Mouse (Mus musculus) midbrain, postnatal 0 days (tissue): ENCODE data around the gene Pex7. TPM values are rescaled to one million over a fixed set of nuclear protein-coding genes. Genes with fewer than 3 reads are reported as not detected.

ENCODE experiments used
- ATAC-seq: fragments of 200-750 bp; cut with Nextera tagmentation; 2 replicates; pipeline ENCODE4 v1.8.0; 2017; ENCODE audit warnings: moderate number of reproducible peaks, mild to moderate bottlenecking, moderate TSS enrichment, moderate library complexity; ENCODE audit not compliant: low FRiP score
- DNase-seq: peaks from one replicate; pipeline ENCODE4 v3.0.0-alpha.2; 2015; ENCODE audit warnings: low spot score
- H3K27ac ChIP-seq: fragments of 300-500 bp; sonication (generic); 2 replicates; pipeline ENCODE4 v1.5.1; 2014; ENCODE audit warnings: low read depth, mild to moderate bottlenecking, low read length, mixed read lengths
- H3K27me3 ChIP-seq: fragments of 300-500 bp; sonication (generic); 2 replicates; pipeline ENCODE4 v1.6.1; 2014; ENCODE audit warnings: low read length, control low read depth, mixed read lengths; ENCODE audit not compliant: insufficient read depth
- H3K36me3 ChIP-seq: fragments of 300-500 bp; sonication (generic); 2 replicates; pipeline ENCODE4 v1.6.1; 2014; ENCODE audit warnings: low read length, control low read depth, mixed read lengths; ENCODE audit not compliant: insufficient read depth
- H3K4me1 ChIP-seq: fragments of 300-500 bp; sonication (generic); 2 replicates; pipeline ENCODE4 v1.6.1; 2014; ENCODE audit warnings: mild to moderate bottlenecking, control low read depth, antibody characterized with exemption, low read length, mixed read lengths; ENCODE audit not compliant: insufficient read depth
- H3K4me2 ChIP-seq: fragments of 300-500 bp; sonication (generic); 2 replicates; pipeline ENCODE4 v1.6.1; 2014; ENCODE audit warnings: low read depth, mild to moderate bottlenecking, low read length, mixed read lengths; ENCODE audit not compliant: poor library complexity, severe bottlenecking
- H3K4me3 ChIP-seq: fragments of 300-500 bp; sonication (generic); 2 replicates; pipeline ENCODE4 v1.5.1; 2014; ENCODE audit warnings: low read depth, mild to moderate bottlenecking, low read length, moderate library complexity
- H3K9ac ChIP-seq: fragments of 300-500 bp; sonication (generic); replicated peaks from 2 replicates; pipeline ENCODE4 v1.6.1; 2014; ENCODE audit warnings: mild to moderate bottlenecking, low read length, moderate library complexity, mixed read lengths; ENCODE audit not compliant: poor library complexity, severe bottlenecking
- H3K9me3 ChIP-seq: fragments of 300-500 bp; sonication (generic); 2 replicates; pipeline ENCODE4 v1.6.1; 2016; ENCODE audit warnings: low read length, control low read depth
- CTCF ChIP-seq: IDR thresholded peaks from 2 replicates; pipeline ENCODE4 v1.5.1; 2016; ENCODE audit warnings: antibody characterized with exemption, mild to moderate bottlenecking
- WGBS: fragments of 180-500 bp; shearing (Covaris S2); extraction: QIAGEN DNeasy Blood & Tissue Kit; methylation state at CpG from one replicate; pipeline ENCODE4 v1.1.7; 2014; 5-methylcytosine and 5-hydroxymethylcytosine counted together
- polyA plus RNA-seq: library from polyadenylated mRNA; unstranded; fragments of >200 nt; fragmentation: Nextera tagmentation; extraction: Ambion mirVana; gene quantifications from 2 replicates; pipeline ENCODE4 v1.2.1, GENCODE M21; 2015
- total RNA-seq: library from RNA; depleted of rRNA; stranded (reverse); fragments of >200 nt; gene quantifications from 2 replicates; pipeline ENCODE4 v1.2.3, GENCODE M21; 2014

Pex7 gene
- total and polyA plus RNA-seq, 2 experiments from 2014 or later: 21.6 to 39.5 TPM

DNA sequence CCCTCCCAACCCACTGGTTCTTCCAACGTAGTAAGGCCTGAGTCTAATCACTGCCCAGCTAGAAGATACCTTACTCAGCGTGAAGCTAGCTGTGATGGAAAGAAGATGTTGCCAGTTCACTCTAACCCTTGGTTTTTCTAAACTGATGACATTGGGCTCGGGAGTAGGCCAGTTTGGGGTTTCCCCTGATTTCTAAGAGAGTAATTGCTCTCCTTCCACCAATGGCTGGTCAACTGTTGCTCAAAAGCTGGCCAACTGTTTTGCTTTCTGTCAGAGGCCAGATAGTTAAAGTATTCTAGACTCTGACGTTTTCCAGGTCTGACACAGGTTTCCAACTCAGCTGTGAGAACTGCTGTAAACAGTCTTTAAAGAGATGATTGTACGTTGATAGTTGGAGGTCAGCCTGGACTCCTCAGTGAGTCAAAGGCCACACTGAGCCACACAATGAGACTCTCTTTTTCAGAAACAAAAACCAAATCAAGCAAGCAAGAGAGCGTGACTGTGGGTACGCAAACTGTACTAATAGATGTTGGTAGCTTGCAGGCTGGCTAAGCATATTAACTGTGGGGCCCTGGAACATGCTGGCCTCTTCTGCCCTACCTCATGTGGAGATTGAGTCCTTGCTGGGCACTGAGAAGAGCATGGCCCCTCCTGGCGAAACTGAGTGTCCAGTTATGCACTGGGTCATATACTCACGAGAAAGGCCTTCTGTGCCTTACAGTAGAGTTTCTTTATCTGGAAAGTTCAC, 29.6 kb upstream of the Pex7 start:
- no peaks in the 10 kb centered on the region for H3K27me3 ChIP-seq
- H3K4me1 ChIP-seq: no peaks in the 10 kb centered on the region
- no peak overlapping the region for H3K27ac ChIP-seq
- no peaks in the 10 kb centered on the region for H3K36me3 ChIP-seq
- H3K9ac ChIP-seq: no peak overlapping the region
- TF ChIP-seq CTCF: no peak
- no peaks in the 10 kb centered on the region for H3K9me3 ChIP-seq
- H3K4me2 ChIP-seq: no peak overlapping the region
- DNase-seq: no peak
- no peak for ATAC-seq
- no peak overlapping the region for H3K4me3 ChIP-seq
- 74% methylated on average over 9 of the region's 9 CpGs for WGBS

DNA sequence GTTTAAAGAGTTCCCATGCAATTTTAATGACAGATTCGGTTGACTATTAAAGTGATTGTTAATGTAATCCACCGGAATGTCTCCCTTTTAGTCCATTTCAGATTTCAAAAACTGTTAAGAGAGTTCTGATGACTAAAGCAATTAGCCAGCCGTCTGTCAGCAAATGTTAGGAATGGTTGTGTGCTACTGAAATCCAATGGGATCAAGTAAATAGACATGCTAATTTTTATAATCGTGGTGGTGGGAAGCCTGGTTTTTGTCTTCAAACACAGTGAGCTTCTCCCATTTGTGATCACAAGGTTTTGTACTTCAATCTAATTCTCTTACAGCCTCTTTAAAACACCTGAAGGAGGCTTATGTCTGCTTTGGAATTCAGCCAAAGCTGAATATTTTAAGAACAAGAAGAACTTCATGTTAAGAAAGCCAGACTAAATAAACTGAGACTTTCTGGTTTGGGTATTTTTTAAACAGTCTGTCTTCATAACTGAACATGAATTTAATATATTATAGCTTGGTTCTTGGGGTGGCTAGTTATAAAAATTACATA, 28.4 kb upstream of the Pex7 start:
- ATAC-seq (no peak), DNase-seq (no peak)
- Histone ChIP-seq H3K36me3 (no peaks in the 10 kb centered on the region), H3K4me2 (peak overlapping the region; percentile 76; the same call in 1 of the 2 replicates), H3K4me1 (no peaks in the 10 kb centered on the region), H3K9ac (no peak overlapping the region), H3K9me3 (no peaks in the 10 kb centered on the region), H3K27ac (no peak overlapping the region), H3K27me3 (no peaks in the 10 kb centered on the region), H3K4me3 (no peak overlapping the region)
- 44% methylated on average over 4 of the region's 4 CpGs for WGBS
- TF ChIP-seq CTCF: no peak

DNA sequence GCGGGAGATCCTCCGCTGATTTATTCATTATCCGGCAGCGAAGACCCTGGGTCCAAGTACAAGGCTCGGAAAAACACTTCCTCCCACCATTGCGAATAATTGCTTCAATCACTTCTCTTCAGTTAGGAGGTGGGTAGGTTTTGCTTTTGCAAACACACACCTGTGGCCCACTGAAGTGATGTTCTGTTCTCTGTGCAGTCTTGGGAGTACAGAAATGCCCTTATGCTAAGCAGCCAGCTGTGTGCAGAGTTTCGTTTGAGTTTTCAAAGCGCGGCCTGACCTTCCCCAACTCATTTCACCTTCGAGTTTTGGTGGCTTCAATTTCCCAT, 27.8 kb upstream of the Pex7 start:
- Histone ChIP-seq H3K4me2 (peak overlapping the region; percentile 76), H3K27me3 (no peaks in the 10 kb centered on the region), H3K9me3 (no peaks in the 10 kb centered on the region), H3K4me1 (no peaks in the 10 kb centered on the region), H3K9ac (peak overlapping the region; percentile 64; the same call in 1 of the 2 replicates), H3K36me3 (no peaks in the 10 kb centered on the region), H3K4me3 (peak overlapping the region; percentile 81), H3K27ac (no peak overlapping the region)
- no peak for TF ChIP-seq CTCF
- ATAC-seq: no peak
- DNase-seq: no peak
- 8% methylated on average over 10 of the region's 10 CpGs for WGBS

DNA sequence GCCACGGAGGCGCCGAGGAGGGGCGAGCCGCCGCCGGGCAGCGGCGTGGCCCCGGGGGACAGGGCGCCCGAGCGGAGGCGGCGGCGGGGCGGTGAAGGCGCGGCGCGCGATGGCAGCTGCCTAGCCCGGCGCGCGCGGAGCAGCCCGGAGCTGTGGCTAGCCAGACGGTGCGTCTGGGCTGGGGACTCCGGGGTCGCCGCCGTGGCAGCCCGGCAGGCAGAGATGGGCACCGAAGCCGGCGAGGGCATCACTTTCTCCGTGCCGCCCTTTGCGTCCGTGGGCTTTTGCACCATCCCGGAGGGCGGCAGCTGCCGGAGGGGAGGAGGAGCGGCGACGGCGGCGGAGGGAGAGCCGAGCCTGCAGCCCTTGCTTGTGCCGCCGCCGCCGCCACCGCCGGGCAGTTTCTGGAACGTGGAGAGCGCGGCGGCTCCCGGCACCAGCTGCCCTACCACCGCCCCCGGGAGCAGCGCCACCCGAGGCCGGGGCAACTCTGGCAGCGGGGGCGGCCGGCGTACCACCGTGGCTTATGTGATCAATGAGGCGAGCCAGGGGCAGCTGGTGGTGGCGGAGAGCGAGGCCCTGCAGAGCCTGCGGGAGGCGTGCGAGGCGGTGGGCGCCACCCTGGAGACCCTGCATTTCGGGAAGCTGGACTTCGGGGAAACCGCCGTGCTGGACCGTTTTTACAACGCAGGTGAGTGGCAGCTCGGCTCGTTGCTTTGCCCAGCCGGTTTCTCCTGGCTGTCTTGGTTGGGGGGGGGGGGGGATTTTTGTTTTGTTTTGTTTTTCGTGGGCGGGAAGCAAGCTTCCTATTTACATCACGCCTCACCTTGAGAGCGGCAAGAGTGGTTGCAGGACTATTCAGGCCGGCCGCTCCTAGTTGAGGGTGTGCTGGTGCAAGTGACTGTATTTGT, 27.1 kb upstream of the Pex7 start, which contains the start of gene Map3k5:
TSS of gene Map3k5 (plus strand) at position 89 of the 911 bp plus-strand sequence.
- no peaks in the 10 kb centered on the region for H3K9me3 ChIP-seq
- H3K4me1 ChIP-seq: no peaks in the 10 kb centered on the region
- ATAC-seq (peak; percentile 79), DNase-seq (peak; percentile 49)
- peak within 1 kb of the TSS; percentile 76 for H3K4me2 ChIP-seq
- H3K27me3 ChIP-seq: no peaks in the 10 kb centered on the region
- peak within 1 kb of the TSS; percentile 81 for H3K4me3 ChIP-seq
- WGBS: under 1% methylated on average over 76 of the region's 95 CpGs
- peak; percentile 57 for TF ChIP-seq CTCF
- H3K9ac ChIP-seq: peak within 1 kb of the TSS; percentile 64
- no peaks in the 10 kb centered on the region for H3K36me3 ChIP-seq
- H3K27ac ChIP-seq: peak within 1 kb of the TSS; percentile 68

DNA sequence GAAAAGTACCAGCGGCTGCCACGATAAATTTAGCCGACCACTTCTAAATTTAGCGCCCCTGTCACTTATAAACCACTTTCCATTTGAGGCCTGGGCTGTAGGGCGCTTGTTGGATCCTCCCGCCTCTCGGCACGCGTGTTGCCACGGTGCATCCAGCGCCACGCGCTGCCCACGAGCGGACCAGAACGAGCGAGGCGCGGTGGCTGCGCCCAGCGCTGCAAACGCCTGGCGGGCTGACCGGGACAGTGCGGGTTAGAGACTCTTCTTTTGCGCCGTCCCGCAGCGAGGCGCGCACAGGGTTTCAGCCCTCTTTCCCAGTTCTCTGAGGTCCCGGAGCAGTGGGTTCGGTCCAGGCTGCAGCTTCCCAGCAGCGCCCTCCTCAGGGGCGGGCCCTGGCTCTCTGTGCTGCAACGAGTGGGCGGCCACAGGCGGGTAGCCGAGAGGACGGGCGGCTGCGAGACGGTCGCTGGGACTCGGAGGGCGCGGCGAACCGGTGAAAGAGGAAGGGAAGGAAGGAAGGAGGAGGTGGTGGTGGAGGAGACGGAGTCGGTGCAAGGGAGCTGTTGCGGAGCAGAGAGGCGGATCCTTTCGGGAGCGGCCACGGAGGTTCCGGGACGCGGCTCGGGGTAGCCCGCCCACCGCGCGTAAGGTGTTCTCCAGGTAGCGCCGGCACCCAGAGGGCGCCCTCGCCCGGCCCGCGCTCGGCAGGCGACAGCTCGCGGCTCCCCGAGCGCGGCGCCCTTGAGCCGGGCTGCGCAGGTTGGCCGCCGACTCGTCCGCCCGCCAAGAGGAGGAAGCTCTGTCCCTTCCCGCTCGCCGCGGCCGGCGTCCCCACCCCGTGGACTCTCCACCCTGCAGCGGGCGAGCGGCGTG, 26.3 kb upstream of the Pex7 start:
- Histone ChIP-seq H3K36me3 (no peaks in the 10 kb centered on the region), H3K4me3 (peak overlapping the region; percentile 81), H3K9ac (peak overlapping the region; percentile 64), H3K27ac (peak overlapping the region; percentile 68), H3K27me3 (no peaks in the 10 kb centered on the region), H3K4me2 (peak overlapping the region; percentile 76), H3K4me1 (no peaks in the 10 kb centered on the region), H3K9me3 (no peaks in the 10 kb centered on the region)
- TF ChIP-seq CTCF: peak; percentile 21
- ATAC-seq (peak; percentile 83), DNase-seq (peak; percentile 64)
- WGBS: under 1% methylated on average over 86 of the region's 97 CpGs
